Mouse (Mus musculus): ENCODE results near the gene Asb2.

DNA sequence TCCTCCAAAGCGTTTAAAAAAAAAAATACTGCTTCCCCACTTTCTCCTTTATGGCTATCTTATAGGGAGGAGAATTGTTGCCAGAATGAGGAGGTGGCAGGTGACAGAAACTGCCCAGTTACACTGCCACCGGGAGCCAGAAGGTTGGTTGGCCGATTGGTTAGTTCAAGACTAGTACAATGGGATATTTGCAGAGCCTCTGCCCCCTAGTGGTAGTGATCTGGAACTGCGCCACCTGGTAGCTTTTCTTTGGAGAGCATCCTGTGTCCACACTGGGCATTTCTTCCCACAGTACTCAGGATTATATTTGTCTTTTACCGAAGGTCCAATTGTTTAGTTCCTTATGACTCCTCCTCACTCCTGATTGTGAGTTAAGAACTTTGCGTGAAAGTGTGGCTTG lies 15.9 kb upstream of the Asb2 start:
- TF ChIP-seq CTCF (IDR thresholded peaks at IDR 0.05; ENCODE audit: borderline replicate concordance, extremely low read depth, insufficient read depth, insufficient read length), result peak; percentile 80; the same call in 1 of the 2 replicates
- TF ChIP-seq POLR2A (IDR thresholded peaks at IDR 0.05; ENCODE audit: borderline replicate concordance, extremely low read depth, insufficient read depth, insufficient read length, poor library complexity, severe bottlenecking), result no peak
